Mouse (Mus musculus) lung, adult 10 weeks (tissue): Measurements from ENCODE around the gene Vmn2r42. TPM values are rescaled to one million over a fixed set of nuclear protein-coding genes. Genes with fewer than 3 reads are reported as not detected.

Experiments
- polyA plus RNA-seq: library from polyadenylated mRNA; stranded (reverse); fragments of 350-450 nt; fragmentation: Illumina TruSeq; extraction: RNeasy Lipid Tissue Mini Kit (QIAGEN cat#74804); gene quantifications from one replicate; pipeline ENCODE4 v1.2.3, GENCODE M21; 2014; ENCODE audit warnings: low read depth, low replicate concordance; ENCODE audit not compliant: insufficient read depth

The Vmn2r42 gene
- not detected for polyA plus RNA-seq

GRCm38 (mm10) chr7:8200220-8200619, at the start of gene Vmn2r42:
Gene Vmn2r42 (minus strand): TSS chr7:8200320.

GRCm38 (mm10) chr7:8161554-8161953, 38.6 kb downstream of the Vmn2r42 start, which contains the start of gene Vmn2r41:
Gene Vmn2r41 (minus strand): TSS chr7:8161654.

Other genes with a start within 250 kb of the Vmn2r42 start
- gene Vmn2r41, start 38.7 kb downstream of the Vmn2r42 start, polyA plus RNA-seq = not detected
- not detected for gene Vmn2r43, start 60.3 kb upstream of the Vmn2r42 start, polyA plus RNA-seq
- gene Vmn2r44, start 183.0 kb upstream of the Vmn2r42 start, polyA plus RNA-seq = not detected